Mouse (Mus musculus) lung, embryonic 14.5 days (tissue): ENCODE data around the gene Fez2. TPM values are rescaled to one million over a fixed set of nuclear protein-coding genes. Genes with fewer than 3 reads are reported as not detected.

Source experiments
- ATAC-seq: fragments of 200-750 bp; cut with Nextera tagmentation; 2 replicates; pipeline ENCODE4 v1.8.0; 2017; ENCODE audit warnings: mild to moderate bottlenecking, moderate TSS enrichment, moderate library complexity; ENCODE audit not compliant: insufficient read depth
- DNase-seq: peaks from one replicate; pipeline ENCODE4 v3.0.0-alpha.2; 2015
- H3K27ac ChIP-seq: fragments of 300-500 bp; sonication (generic); 2 replicates; pipeline ENCODE4 v1.5.1; 2014; ENCODE audit warnings: low read depth, mild to moderate bottlenecking, moderate library complexity
- H3K27me3 ChIP-seq: fragments of 300-500 bp; sonication (generic); 2 replicates; pipeline ENCODE4 v1.6.1; 2014; ENCODE audit warnings: low read length, control low read depth; ENCODE audit not compliant: insufficient read depth
- H3K36me3 ChIP-seq: fragments of 300-500 bp; sonication (generic); 2 replicates; pipeline ENCODE4 v1.6.1; 2014; ENCODE audit warnings: control low read depth; ENCODE audit not compliant: insufficient read depth
- H3K4me1 ChIP-seq: fragments of 300-500 bp; sonication (generic); 2 replicates; pipeline ENCODE4 v1.6.1; 2014; ENCODE audit warnings: antibody characterized with exemption, control low read depth; ENCODE audit not compliant: insufficient read depth
- H3K4me2 ChIP-seq: fragments of 300-500 bp; sonication (generic); 2 replicates; pipeline ENCODE4 v1.6.1; 2014; ENCODE audit warnings: mild to moderate bottlenecking
- H3K4me3 ChIP-seq: fragments of 300-500 bp; sonication (generic); 2 replicates; pipeline ENCODE4 v1.5.1; 2014; ENCODE audit warnings: low read depth, low read length
- H3K9ac ChIP-seq: fragments of 300-500 bp; sonication (generic); 2 replicates; pipeline ENCODE4 v1.6.1; 2014
- H3K9me3 ChIP-seq: fragments of 300-500 bp; sonication (generic); 2 replicates; pipeline ENCODE4 v1.6.1; 2016; ENCODE audit warnings: low read depth, low read length, control low read depth
- CTCF ChIP-seq: IDR thresholded peaks from 2 replicates; pipeline ENCODE4 v1.5.1; 2016; ENCODE audit warnings: antibody characterized with exemption, low read depth
- WGBS: fragments of 180-500 bp; shearing (Covaris S2); extraction: QIAGEN DNeasy Blood & Tissue Kit; methylation state at CpG from one replicate; pipeline ENCODE4 v1.1.7; 2014; 5-methylcytosine and 5-hydroxymethylcytosine counted together
- polyA plus RNA-seq: library from polyadenylated mRNA; unstranded; fragments of >200 nt; fragmentation: Nextera tagmentation; extraction: Ambion mirVana; gene quantifications from 2 replicates; pipeline ENCODE4 v1.2.1, GENCODE M21; 2014

The Fez2 gene
- polyA plus RNA-seq = 43.5 and 45.0 TPM in 2 replicates

- ATAC-seq = peak; percentile 97
- under 1% methylated on average over 64 of the region's 67 CpGs for WGBS
- no peak for TF ChIP-seq CTCF
These were observed at the start of gene Fez2 for GRCm38 (mm10) chr17:78417381-78418281. TSS of gene Fez2 (minus strand) at chr17:78418152.

GRCm38 (mm10) chr17:78465500-78465899, 47.5 kb upstream of the Fez2 start:
- H3K36me3 ChIP-seq = no peaks in the 10 kb centered on the region
- H3K27me3 ChIP-seq = no peaks in the 10 kb centered on the region
- WGBS = 55% methylated on average over 8 of the region's 8 CpGs
- H3K4me2 ChIP-seq = no peak overlapping the region
- no peak overlapping the region for H3K27ac ChIP-seq
- H3K9ac ChIP-seq = no peak overlapping the region
- peak; percentile 35 for TF ChIP-seq CTCF
- no peak overlapping the region for H3K4me3 ChIP-seq
- H3K9me3 ChIP-seq = no peaks in the 10 kb centered on the region
- DNase-seq (peak; percentile 50), ATAC-seq (no peak)
- no peaks in the 10 kb centered on the region for H3K4me1 ChIP-seq

More at GRCm38 (mm10) chr17:78417381-78418281, at the start of gene Fez2:
- Histone ChIP-seq H3K9ac (peak within 1 kb of the TSS; percentile 88), H3K27me3 (no peaks in the 10 kb centered on the region), H3K4me1 (0 out of 2 replicates have a peak, but pooled peaks cover 2% of the 10 kb centered on the region), H3K9me3 (no peaks in the 10 kb centered on the region), H3K4me2 (peak within 1 kb of the TSS; percentile 77), H3K4me3 (peak within 1 kb of the TSS; percentile 79), H3K27ac (peak within 1 kb of the TSS; percentile 97), H3K36me3 (no peaks in the 10 kb centered on the region)
- DNase-seq = peak; percentile 96

- Histone ChIP-seq H3K27ac (no peak overlapping the region), H3K36me3 (no peaks in the 10 kb centered on the region), H3K4me3 (no peak overlapping the region), H3K9ac (no peak overlapping the region), H3K4me1 (no peaks in the 10 kb centered on the region), H3K27me3 (no peaks in the 10 kb centered on the region), H3K4me2 (no peak overlapping the region), H3K9me3 (no peaks in the 10 kb centered on the region)
- 60% methylated on average over 3 of the region's 3 CpGs for WGBS
- ATAC-seq (no peak), DNase-seq (no peak)
- TF ChIP-seq CTCF = no peak
These were observed 47.1 kb upstream of the Fez2 start for GRCm38 (mm10) chr17:78465071-78465470.

- 72% methylated on average over 8 of the region's 8 CpGs for WGBS
- no peak for ATAC-seq
- Histone ChIP-seq H3K4me2 (no peak overlapping the region), H3K27me3 (no peaks in the 10 kb centered on the region), H3K4me1 (no peaks in the 10 kb centered on the region), H3K36me3 (no peaks in the 10 kb centered on the region), H3K4me3 (no peak overlapping the region), H3K27ac (no peak overlapping the region), H3K9ac (no peak overlapping the region), H3K9me3 (no peaks in the 10 kb centered on the region)
- peak; percentile 27; the same call in 1 of the 2 replicates for TF ChIP-seq CTCF
- DNase-seq = no peak
These were observed 42.2 kb upstream of the Fez2 start for GRCm38 (mm10) chr17:78460140-78460539.

GRCm38 (mm10) chr17:78455556-78455955, 37.6 kb upstream of the Fez2 start:
- DNase-seq (no peak), ATAC-seq (peak; percentile 44; the same call in 1 of the 2 replicates)
- H3K9ac ChIP-seq = no peak overlapping the region
- WGBS = 55% methylated on average over 9 of the region's 9 CpGs
- H3K36me3 ChIP-seq = no peaks in the 10 kb centered on the region
- no peak overlapping the region for H3K27ac ChIP-seq
- H3K27me3 ChIP-seq = no peaks in the 10 kb centered on the region
- H3K4me3 ChIP-seq = no peak overlapping the region
- no peak for TF ChIP-seq CTCF
- H3K9me3 ChIP-seq = no peaks in the 10 kb centered on the region
- no peak overlapping the region for H3K4me2 ChIP-seq
- H3K4me1 ChIP-seq = no peaks in the 10 kb centered on the region

DNA sequence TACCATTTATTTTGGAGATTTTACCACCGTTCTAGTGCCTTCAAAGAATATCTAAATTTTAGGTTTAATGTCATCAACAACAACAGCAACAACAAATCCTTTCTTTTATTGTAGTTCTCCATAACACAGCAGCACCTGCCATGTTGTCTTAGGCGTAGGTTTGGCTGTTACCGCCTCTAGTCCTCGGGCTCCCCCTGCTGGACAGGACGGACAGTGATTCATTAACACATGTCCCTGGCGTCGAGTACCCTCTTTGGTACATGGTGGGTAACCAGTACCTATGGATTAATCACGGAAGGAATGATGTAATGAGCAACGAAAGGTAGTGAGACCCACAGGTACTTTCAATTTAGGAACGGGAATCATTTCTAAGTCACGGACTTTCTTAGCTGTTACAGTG, 37.2 kb upstream of the Fez2 start:
- Histone ChIP-seq H3K4me1 (no peaks in the 10 kb centered on the region), H3K27ac (no peak overlapping the region), H3K9ac (no peak overlapping the region), H3K4me2 (no peak overlapping the region), H3K36me3 (no peaks in the 10 kb centered on the region), H3K4me3 (no peak overlapping the region), H3K27me3 (no peaks in the 10 kb centered on the region), H3K9me3 (no peaks in the 10 kb centered on the region)
- DNase-seq = peak; percentile 84
- peak; percentile 64; the same call in 1 of the 2 replicates for ATAC-seq
- peak; percentile 95 for TF ChIP-seq CTCF
- WGBS = 31% methylated on average over 11 of the region's 11 CpGs

DNA sequence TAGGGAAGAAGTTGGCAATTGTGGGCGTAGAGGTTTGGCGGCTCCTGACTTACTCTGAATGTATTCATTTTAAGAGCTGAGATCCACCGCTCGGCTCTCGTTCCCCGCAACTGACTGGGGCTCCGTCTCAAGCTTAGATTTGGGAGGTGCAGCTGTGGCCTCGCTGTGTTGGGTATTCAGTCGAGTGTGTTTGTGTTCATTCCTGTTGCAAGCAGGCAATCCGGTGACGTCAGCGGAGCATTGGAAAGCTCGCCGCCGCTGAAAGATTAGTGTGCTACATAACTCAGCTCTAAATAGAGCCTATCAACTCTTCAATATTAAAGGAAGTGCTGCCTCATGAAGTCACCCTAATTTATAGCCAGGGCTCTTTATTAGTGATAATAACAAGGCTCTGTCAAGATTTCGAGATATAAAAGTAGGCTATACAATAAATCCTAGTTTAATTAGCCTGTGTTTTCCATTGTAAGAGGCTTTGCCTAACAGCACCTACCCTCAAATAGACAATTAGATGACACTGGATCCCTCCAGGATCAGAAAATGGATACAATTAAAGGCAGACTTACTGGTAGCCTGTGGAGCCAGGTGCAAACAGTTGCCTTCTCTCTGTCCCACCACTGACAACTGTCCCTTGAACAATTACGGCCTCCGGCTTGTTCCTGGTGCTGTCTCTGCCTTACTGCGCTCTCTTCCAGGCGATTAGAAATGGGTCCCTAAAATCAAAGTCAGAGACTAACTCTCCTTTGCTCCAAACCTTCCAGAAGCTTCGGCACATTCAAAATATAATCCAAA, 36.4 kb upstream of the Fez2 start:
- no peaks in the 10 kb centered on the region for H3K9me3 ChIP-seq
- DNase-seq = peak; percentile 27
- H3K4me3 ChIP-seq = no peak overlapping the region
- 70% methylated on average over 21 of the region's 21 CpGs for WGBS
- H3K36me3 ChIP-seq = no peaks in the 10 kb centered on the region
- ATAC-seq = no peak
- no peak overlapping the region for H3K4me2 ChIP-seq
- H3K9ac ChIP-seq = no peak overlapping the region
- no peaks in the 10 kb centered on the region for H3K27me3 ChIP-seq
- H3K4me1 ChIP-seq = no peaks in the 10 kb centered on the region
- TF ChIP-seq CTCF = no peak
- H3K27ac ChIP-seq = no peak overlapping the region
